Mouse (Mus musculus) midbrain, embryonic 11.5 days (tissue): ENCODE results near the gene Sytl1. TPM values are rescaled to one million over a fixed set of nuclear protein-coding genes. Genes with fewer than 3 reads are reported as not detected.
A peak's percentile ranks its signal among the peaks of the same experiment; 100 is the strongest.

Experiments used
- ATAC-seq: fragments of 200-750 bp; cut with Nextera tagmentation; 2 replicates; pipeline ENCODE4 v1.8.0; 2017; ENCODE audit warnings: moderate TSS enrichment, moderate library complexity; ENCODE audit not compliant: low FRiP score
- DNase-seq: peaks from one replicate; pipeline ENCODE4 v3.0.0; 2015; ENCODE audit warnings: low spot score; ENCODE audit errors: missing footprints
- H3K27ac ChIP-seq: fragments of 300-500 bp; sonication (generic); 2 replicates; pipeline ENCODE4 v1.5.1; 2014; ENCODE audit warnings: low read depth, low read length
- H3K27me3 ChIP-seq: fragments of 300-500 bp; sonication (generic); 2 replicates; pipeline ENCODE4 v1.6.1; 2014; ENCODE audit warnings: mild to moderate bottlenecking, low read length, moderate library complexity, mixed read lengths; ENCODE audit not compliant: control insufficient read depth, insufficient read depth
- H3K36me3 ChIP-seq: fragments of 300-500 bp; sonication (generic); 2 replicates; pipeline ENCODE4 v1.6.1; 2014; ENCODE audit warnings: mild to moderate bottlenecking, low read length, moderate library complexity, mixed read lengths; ENCODE audit not compliant: control insufficient read depth, insufficient read depth
- H3K4me1 ChIP-seq: fragments of 300-500 bp; sonication (generic); 2 replicates; pipeline ENCODE4 v1.6.1; 2014; ENCODE audit warnings: low read length; ENCODE audit not compliant: control insufficient read depth, insufficient read depth
- H3K4me2 ChIP-seq: fragments of 300-500 bp; sonication (generic); 2 replicates; pipeline ENCODE4 v1.6.1; 2014; ENCODE audit warnings: mild to moderate bottlenecking, moderate library complexity
- H3K4me3 ChIP-seq: fragments of 300-500 bp; sonication (generic); 2 replicates; pipeline ENCODE4 v1.5.1; 2014; ENCODE audit warnings: low read depth, low read length
- H3K9ac ChIP-seq: fragments of 300-500 bp; sonication (generic); 2 replicates; pipeline ENCODE4 v1.6.1; 2014; ENCODE audit warnings: low read length
- H3K9me3 ChIP-seq: fragments of 300-500 bp; sonication (generic); 2 replicates; pipeline ENCODE4 v1.6.1; 2016; ENCODE audit warnings: low read length; ENCODE audit not compliant: control insufficient read depth
- WGBS: fragments of 180-500 bp; shearing (Covaris S2); extraction: QIAGEN DNeasy Blood & Tissue Kit; methylation state at CpG from one replicate; pipeline ENCODE4 v1.1.7; 2014; 5-methylcytosine and 5-hydroxymethylcytosine counted together
- polyA plus RNA-seq: library from polyadenylated mRNA; unstranded; fragments of >200 nt; fragmentation: Nextera tagmentation; extraction: Ambion mirVana; gene quantifications from 2 replicates; pipeline ENCODE4 v1.2.1, GENCODE M21; 2014

Sytl1 gene
- polyA plus RNA-seq, 1 experiment from 2014 or later: 0.37 TPM

- WGBS: under 1% methylated on average over 5 of the region's 5 CpGs
- Histone ChIP-seq H3K27me3 (peaks cover 26% of the 10 kb centered on the region), H3K4me2 (no peak overlapping the region), H3K9ac (no peak overlapping the region), H3K4me1 (peaks cover 10% of the 10 kb centered on the region), H3K27ac (no peak overlapping the region), H3K4me3 (no peak overlapping the region), H3K9me3 (no peaks in the 10 kb centered on the region), H3K36me3 (no peaks in the 10 kb centered on the region)
- ATAC-seq (0 out of 2 replicates have a peak, but pooled peaks have one; percentile 25), DNase-seq (peak; percentile 96)
Observed at GRCm38 (mm10) chr4:133217641-133218040, 45.3 kb downstream of the Sytl1 start.

GRCm38 (mm10) chr4:133213661-133214060 is 49.3 kb downstream of the Sytl1 start:
- Histone ChIP-seq H3K9ac (no peak overlapping the region), H3K27ac (no peak overlapping the region), H3K36me3 (no peaks in the 10 kb centered on the region), H3K27me3 (peaks cover 38% of the 10 kb centered on the region), H3K4me2 (no peak overlapping the region), H3K4me1 (peaks cover 12% of the 10 kb centered on the region), H3K9me3 (no peaks in the 10 kb centered on the region), H3K4me3 (no peak overlapping the region)
- ATAC-seq: no peak
- no peak for DNase-seq
- 6% methylated on average over 10 of the region's 10 CpGs for WGBS

- ATAC-seq: peak; percentile 30; the same call in 1 of the 2 replicates
- H3K9ac ChIP-seq: no peak overlapping the region
Observed at GRCm38 (mm10) chr4:133213268-133213590, 49.7 kb downstream of the Sytl1 start.

GRCm38 (mm10) chr4:133212562-133213267 is 50.2 kb downstream of the Sytl1 start:
- Histone ChIP-seq H3K4me1 (peaks cover 12% of the 10 kb centered on the region), H3K4me3 (peak overlapping the region; percentile 69), H3K4me2 (peak overlapping the region; percentile 98), H3K36me3 (no peaks in the 10 kb centered on the region), H3K27me3 (peaks cover 38% of the 10 kb centered on the region), H3K9ac (peak overlapping the region; percentile 61), H3K9me3 (no peaks in the 10 kb centered on the region), H3K27ac (no peak overlapping the region)
- WGBS: 1% methylated on average over 44 of the region's 44 CpGs
- ATAC-seq: peak; percentile 86
- peak; percentile 95 for DNase-seq

More at GRCm38 (mm10) chr4:133213268-133213590, 49.7 kb downstream of the Sytl1 start:
- H3K9me3 ChIP-seq: no peaks in the 10 kb centered on the region
- peak overlapping the region; percentile 98; the same call in 1 of the 2 replicates for H3K4me2 ChIP-seq
- H3K27ac ChIP-seq: no peak overlapping the region
- 0% methylated on average over 9 of the region's 9 CpGs for WGBS
- no peak for DNase-seq
- peaks cover 12% of the 10 kb centered on the region for H3K4me1 ChIP-seq
- no peak overlapping the region for H3K4me3 ChIP-seq
- H3K36me3 ChIP-seq: no peaks in the 10 kb centered on the region
- H3K27me3 ChIP-seq: peaks cover 38% of the 10 kb centered on the region

- Histone ChIP-seq H3K9me3 (no peaks in the 10 kb centered on the region), H3K4me2 (peak within 1 kb of the TSS; percentile 98), H3K9ac (peak within 1 kb of the TSS; percentile 61), H3K4me3 (peak within 1 kb of the TSS; percentile 69), H3K4me1 (peaks cover 12% of the 10 kb centered on the region), H3K36me3 (no peaks in the 10 kb centered on the region), H3K27me3 (peaks cover 38% of the 10 kb centered on the region), H3K27ac (no peak within 1 kb of the TSS)
- ATAC-seq: peak; percentile 79
- DNase-seq: no peak
- WGBS: 2% methylated on average over 52 of the region's 52 CpGs
Observed at GRCm38 (mm10) chr4:133211751-133212561, 51.0 kb downstream of the Sytl1 start, which contains the start of the genes Cd164l2 and Gpr3. Cd164l2 (plus strand) TSS chr4:133212131. Gpr3 (minus strand) TSS chr4:133212536.

- no peak for DNase-seq
- H3K9ac ChIP-seq: no peak overlapping the region
- H3K4me1 ChIP-seq: peaks cover 12% of the 10 kb centered on the region
- H3K27me3 ChIP-seq: peaks cover 38% of the 10 kb centered on the region
- H3K9me3 ChIP-seq: no peaks in the 10 kb centered on the region
- H3K27ac ChIP-seq: no peak overlapping the region
- no peak overlapping the region for H3K4me3 ChIP-seq
- no peak overlapping the region for H3K4me2 ChIP-seq
- ATAC-seq: no peak
- WGBS: 92% methylated on average over 19 of the region's 19 CpGs
- H3K36me3 ChIP-seq: no peaks in the 10 kb centered on the region
Observed at GRCm38 (mm10) chr4:133210788-133211390, 52.0 kb downstream of the Sytl1 start.

- Histone ChIP-seq H3K9ac (no peak overlapping the region), H3K4me1 (peaks cover 12% of the 10 kb centered on the region), H3K27me3 (peaks cover 38% of the 10 kb centered on the region), H3K4me3 (no peak overlapping the region), H3K36me3 (no peaks in the 10 kb centered on the region), H3K27ac (no peak overlapping the region), H3K9me3 (no peaks in the 10 kb centered on the region), H3K4me2 (no peak overlapping the region)
- DNase-seq: no peak
- WGBS: 91% methylated on average over 24 of the region's 24 CpGs
- ATAC-seq: no peak
Observed at GRCm38 (mm10) chr4:133210023-133210787, 52.7 kb downstream of the Sytl1 start.

GRCm38 (mm10) chr4:133209366-133209765 is 53.5 kb downstream of the Sytl1 start:
- DNase-seq (peak; percentile 95), ATAC-seq (0 out of 2 replicates have a peak, but pooled peaks have one; percentile 39)
- no peak overlapping the region for H3K4me3 ChIP-seq
- no peak overlapping the region for H3K27ac ChIP-seq
- H3K9me3 ChIP-seq: no peaks in the 10 kb centered on the region
- H3K4me1 ChIP-seq: peaks cover 15% of the 10 kb centered on the region
- H3K4me2 ChIP-seq: no peak overlapping the region
- no peak overlapping the region for H3K9ac ChIP-seq
- no peaks in the 10 kb centered on the region for H3K36me3 ChIP-seq
- 6% methylated on average over 11 of the region's 11 CpGs for WGBS
- H3K27me3 ChIP-seq: peaks cover 36% of the 10 kb centered on the region
